Mouse (Mus musculus) adrenal gland, adult 18-20 months (tissue): ENCODE measurements at regions not wholly inside any gene's neighbourhood (a gene's known extent, or its start where the extent isn't known, plus 50 kb on each side); places are given as distances from the start of the nearest gene placed in this dataset.

Experiments used
- DNase-seq, 2 experiments: peaks; one replicate each; pipeline ENCODE4 v3.0.0; 2021 to 2022; ENCODE audit warnings: low spot score in 2 of 2

- DNase-seq, result no peak
These were observed 278.5 kb upstream of the Acvr2a start for GRCm38 (mm10) chr2:48535453-48535852.

- no peak for DNase-seq
These were observed 277.0 kb upstream of the Acvr2a start for GRCm38 (mm10) chr2:48536930-48537329.

- DNase-seq, result no peak
These were observed 275.1 kb upstream of the Acvr2a start for GRCm38 (mm10) chr2:48538668-48539341.

- no peak for DNase-seq
These were observed 274.3 kb upstream of the Acvr2a start for GRCm38 (mm10) chr2:48539465-48540055.

- DNase-seq, result no peak
These were observed 269.5 kb upstream of the Acvr2a start for GRCm38 (mm10) chr2:48544377-48544776.

GRCm38 (mm10) chr2:48545072-48545471 is 268.8 kb upstream of the Acvr2a start:
- DNase-seq, result no peak

GRCm38 (mm10) chr2:48545679-48546078 is 268.2 kb upstream of the Acvr2a start:
- no peak for DNase-seq

GRCm38 (mm10) chr2:48546194-48546593 is 267.7 kb upstream of the Acvr2a start:
- no peak for DNase-seq

GRCm38 (mm10) chr2:48556600-48556999 is 257.3 kb upstream of the Acvr2a start:
- DNase-seq, result no peak

- no peak for DNase-seq
These were observed 256.8 kb upstream of the Acvr2a start for GRCm38 (mm10) chr2:48557123-48557522.

GRCm38 (mm10) chr2:48558641-48559040 is 255.3 kb upstream of the Acvr2a start:
- no peak for DNase-seq

GRCm38 (mm10) chr2:48563636-48564035 is 250.3 kb upstream of the Acvr2a start:
- DNase-seq, result no peak

GRCm38 (mm10) chr2:48564170-48564569 is 249.7 kb upstream of the Acvr2a start:
- no peak for DNase-seq

- no peak for DNase-seq
These were observed 246.0 kb upstream of the Acvr2a start for GRCm38 (mm10) chr2:48567871-48568270.

- no peak for DNase-seq
These were observed 227.6 kb upstream of the Acvr2a start for GRCm38 (mm10) chr2:48586162-48586830.

- no peak for DNase-seq
These were observed 227.1 kb upstream of the Acvr2a start for GRCm38 (mm10) chr2:48586831-48587169.

- no peak for DNase-seq
These were observed 224.2 kb upstream of the Acvr2a start for GRCm38 (mm10) chr2:48589709-48590108.

GRCm38 (mm10) chr2:48597793-48598583 is 215.9 kb upstream of the Acvr2a start:
- no peak for DNase-seq

- no peak for DNase-seq
These were observed 214.5 kb upstream of the Acvr2a start for GRCm38 (mm10) chr2:48599367-48599766.

GRCm38 (mm10) chr2:48601855-48602254 is 212.1 kb upstream of the Acvr2a start:
- no peak for DNase-seq

- no peak for DNase-seq
These were observed 204.4 kb upstream of the Acvr2a start for GRCm38 (mm10) chr2:48609466-48609865.

- no peak for DNase-seq
These were observed 201.7 kb upstream of the Acvr2a start for GRCm38 (mm10) chr2:48612251-48612650.
